Mouse (Mus musculus) stomach, postnatal 0 days (tissue): ENCODE data around the gene Lingo1.

ENCODE experiments used
- CTCF ChIP-seq: IDR thresholded peaks from 2 replicates; pipeline ENCODE4 v1.5.1; 2016; ENCODE audit warnings: antibody characterized with exemption, low read depth, mild to moderate bottlenecking, moderate library complexity
- EP300 ChIP-seq: optimal IDR thresholded peaks from 2 replicates; pipeline ENCODE3; 2016; ENCODE audit warnings: antibody characterized with exemption

GRCm38 (mm10) chr9:56824900-56825299 lies 28.6 kb upstream of the Lingo1 start:
- TF ChIP-seq EP300 = no peak
- peak; percentile 73 for TF ChIP-seq CTCF
